Mouse (Mus musculus) neural tube, embryonic 13.5 days (tissue): Measurements from ENCODE around the gene Kcnt1. TPM values are rescaled to one million over a fixed set of nuclear protein-coding genes. Genes with fewer than 3 reads are reported as not detected.
"Not testable (repeated sequence)": the region's sequence is repeated elsewhere in the genome, so short reads cannot be mapped to it uniquely, and the experiment has no call there.

Experiments
- ATAC-seq: fragments of 200-750 bp; cut with Nextera tagmentation; 2 replicates; pipeline ENCODE4 v1.8.0; 2017; ENCODE audit warnings: low read depth, mild to moderate bottlenecking, moderate TSS enrichment, moderate library complexity
- H3K27ac ChIP-seq: fragments of 300-500 bp; sonication (generic); replicated peaks from 2 replicates; pipeline ENCODE4 v1.5.1; 2015; ENCODE audit warnings: moderate library complexity, mild to moderate bottlenecking, inconsistent platforms
- H3K27me3 ChIP-seq: fragments of 300-500 bp; sonication (generic); 2 replicates; pipeline ENCODE4 v1.6.1; 2015; ENCODE audit warnings: mild to moderate bottlenecking, inconsistent platforms
- H3K36me3 ChIP-seq: fragments of 300-500 bp; sonication (generic); 2 replicates; pipeline ENCODE4 v1.6.1; 2015; ENCODE audit warnings: mild to moderate bottlenecking, inconsistent platforms
- H3K4me1 ChIP-seq: fragments of 300-500 bp; sonication (generic); replicated peaks from 2 replicates; pipeline ENCODE4 v1.6.1; 2015; ENCODE audit warnings: inconsistent platforms
- H3K4me2 ChIP-seq: fragments of 300-500 bp; sonication (generic); 2 replicates; pipeline ENCODE4 v1.6.1; 2015; ENCODE audit warnings: inconsistent platforms, mild to moderate bottlenecking, moderate library complexity
- H3K4me3 ChIP-seq: fragments of 300-500 bp; sonication (generic); 2 replicates; pipeline ENCODE4 v1.5.1; 2015; ENCODE audit warnings: mild to moderate bottlenecking, inconsistent platforms
- H3K9ac ChIP-seq: fragments of 300-500 bp; sonication (generic); 2 replicates; pipeline ENCODE4 v1.6.1; 2015; ENCODE audit warnings: moderate library complexity, mild to moderate bottlenecking, inconsistent platforms
- H3K9me3 ChIP-seq: fragments of 300-500 bp; sonication (generic); 2 replicates; pipeline ENCODE4 v1.6.1; 2016; ENCODE audit warnings: inconsistent platforms
- WGBS: fragments of 180-500 bp; shearing (Covaris S2); methylation state at CpG from one replicate; pipeline ENCODE4 v1.1.7; 2015; 5-methylcytosine and 5-hydroxymethylcytosine counted together
- polyA plus RNA-seq: library from polyadenylated mRNA; unstranded; fragments of >200 nt; fragmentation: Nextera tagmentation; extraction: Ambion mirVana; gene quantifications from 2 replicates; pipeline ENCODE4 v1.2.1, GENCODE M21; 2015

The Kcnt1 gene
- polyA plus RNA-seq = 10.7 and 11.3 TPM in 2 replicates

- WGBS = under 1% methylated on average over 51 of the region's 53 CpGs
- Histone ChIP-seq H3K4me3 (peak within 1 kb of the TSS; percentile 57), H3K4me2 (peak within 1 kb of the TSS; percentile 98), H3K27me3 (peaks cover 37% of the 10 kb centered on the region), H3K36me3 (no peaks in the 10 kb centered on the region), H3K9me3 (no peaks in the 10 kb centered on the region), H3K9ac (peak within 1 kb of the TSS; percentile 68), H3K4me1 (peaks cover 45% of the 10 kb centered on the region), H3K27ac (no peak within 1 kb of the TSS)
- ATAC-seq = 0 out of 2 replicates have a peak, but pooled peaks have one; percentile 32
Measured at GRCm38 (mm10) chr2:25863337-25864131, at the start of gene Kcnt1. Gene Kcnt1 (plus strand): TSS chr2:25863734.

GRCm38 (mm10) chr2:25815748-25816147 lies 47.8 kb upstream of the Kcnt1 start, which contains the start of gene Glt6d1:
Gene Glt6d1 (minus strand): TSS chr2:25815848.
- H3K36me3 ChIP-seq, H3K4me3 ChIP-seq, H3K27me3 ChIP-seq, H3K27ac ChIP-seq, ATAC-seq, H3K4me1 ChIP-seq, H3K9me3 ChIP-seq, H3K4me2 ChIP-seq, H3K9ac ChIP-seq: not testable (repeated sequence)
- 81% methylated on average over 1 of the region's 1 CpGs for WGBS

GRCm38 (mm10) chr2:25822806-25823205 lies 40.7 kb upstream of the Kcnt1 start, which contains the start of gene Lcn9:
Gene Lcn9 (plus strand): TSS chr2:25823153.
- no peak within 1 kb of the TSS for H3K4me2 ChIP-seq
- H3K36me3 ChIP-seq = no peaks in the 10 kb centered on the region
- H3K9me3 ChIP-seq = no peaks in the 10 kb centered on the region
- no peaks in the 10 kb centered on the region for H3K4me1 ChIP-seq
- no peak within 1 kb of the TSS for H3K27ac ChIP-seq
- no peak for ATAC-seq
- WGBS = 92% methylated on average over 1 of the region's 1 CpGs
- no peak within 1 kb of the TSS for H3K4me3 ChIP-seq
- H3K9ac ChIP-seq = no peak within 1 kb of the TSS
- H3K27me3 ChIP-seq = no peaks in the 10 kb centered on the region

- no peak for ATAC-seq
- Histone ChIP-seq H3K36me3 (no peaks in the 10 kb centered on the region), H3K27ac (no peak overlapping the region), H3K4me1 (no peaks in the 10 kb centered on the region), H3K9me3 (no peaks in the 10 kb centered on the region), H3K4me3 (no peak overlapping the region), H3K4me2 (no peak overlapping the region), H3K27me3 (no peaks in the 10 kb centered on the region), H3K9ac (no peak overlapping the region)
- 86% methylated on average over 3 of the region's 3 CpGs for WGBS
Measured at GRCm38 (mm10) chr2:25824751-25825150, 38.8 kb upstream of the Kcnt1 start.

- Histone ChIP-seq H3K27me3 (no peaks in the 10 kb centered on the region), H3K9me3 (no peaks in the 10 kb centered on the region), H3K4me2 (no peak overlapping the region), H3K4me1 (no peaks in the 10 kb centered on the region), H3K9ac (no peak overlapping the region), H3K4me3 (no peak overlapping the region), H3K27ac (no peak overlapping the region), H3K36me3 (no peaks in the 10 kb centered on the region)
- no peak for ATAC-seq
- WGBS = 84% methylated on average over 8 of the region's 8 CpGs
Measured at GRCm38 (mm10) chr2:25828344-25828947, 35.1 kb upstream of the Kcnt1 start.

DNA sequence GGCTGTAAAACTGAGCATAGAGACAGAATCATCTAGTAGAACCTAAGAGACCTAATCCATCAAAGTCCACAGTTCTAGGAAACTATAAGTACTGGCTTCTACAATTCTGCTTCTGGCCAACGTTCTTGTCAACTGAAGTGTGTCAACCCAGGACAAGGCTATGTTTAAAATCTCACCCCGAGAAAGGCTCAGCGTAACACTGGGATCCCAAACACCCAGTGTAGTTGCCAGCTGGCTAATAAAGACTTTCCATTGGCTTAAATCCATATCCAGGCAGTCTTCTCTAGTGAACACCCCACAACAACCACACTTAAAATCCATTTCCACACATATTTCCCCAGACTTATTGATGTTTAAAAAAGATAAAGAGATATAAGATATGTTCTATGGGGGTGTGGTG lies 32.7 kb upstream of the Kcnt1 start:
- Histone ChIP-seq H3K4me1 (no peaks in the 10 kb centered on the region), H3K36me3 (no peaks in the 10 kb centered on the region), H3K4me2 (no peak overlapping the region), H3K9ac (no peak overlapping the region), H3K27ac (no peak overlapping the region), H3K27me3 (no peaks in the 10 kb centered on the region), H3K4me3 (no peak overlapping the region), H3K9me3 (no peaks in the 10 kb centered on the region)
- WGBS = 86% methylated on average over 3 of the region's 3 CpGs
- ATAC-seq = no peak

- H3K4me3 ChIP-seq = no peak overlapping the region
- no peaks in the 10 kb centered on the region for H3K27me3 ChIP-seq
- peak; percentile 77 for ATAC-seq
- H3K4me1 ChIP-seq = no peaks in the 10 kb centered on the region
- no peak overlapping the region for H3K27ac ChIP-seq
- no peaks in the 10 kb centered on the region for H3K36me3 ChIP-seq
- no peak overlapping the region for H3K9ac ChIP-seq
- no peaks in the 10 kb centered on the region for H3K9me3 ChIP-seq
- H3K4me2 ChIP-seq = no peak overlapping the region
- 50% methylated on average over 5 of the region's 5 CpGs for WGBS
Measured at GRCm38 (mm10) chr2:25836291-25836690, 27.2 kb upstream of the Kcnt1 start.

GRCm38 (mm10) chr2:25842161-25842560 lies 21.4 kb upstream of the Kcnt1 start:
- no peak for ATAC-seq
- Histone ChIP-seq H3K9me3 (no peaks in the 10 kb centered on the region), H3K36me3 (no peaks in the 10 kb centered on the region), H3K4me1 (no peaks in the 10 kb centered on the region), H3K9ac (no peak overlapping the region), H3K27me3 (no peaks in the 10 kb centered on the region), H3K27ac (no peak overlapping the region), H3K4me3 (no peak overlapping the region), H3K4me2 (no peak overlapping the region)
- WGBS = 79% methylated on average over 4 of the region's 4 CpGs

DNA sequence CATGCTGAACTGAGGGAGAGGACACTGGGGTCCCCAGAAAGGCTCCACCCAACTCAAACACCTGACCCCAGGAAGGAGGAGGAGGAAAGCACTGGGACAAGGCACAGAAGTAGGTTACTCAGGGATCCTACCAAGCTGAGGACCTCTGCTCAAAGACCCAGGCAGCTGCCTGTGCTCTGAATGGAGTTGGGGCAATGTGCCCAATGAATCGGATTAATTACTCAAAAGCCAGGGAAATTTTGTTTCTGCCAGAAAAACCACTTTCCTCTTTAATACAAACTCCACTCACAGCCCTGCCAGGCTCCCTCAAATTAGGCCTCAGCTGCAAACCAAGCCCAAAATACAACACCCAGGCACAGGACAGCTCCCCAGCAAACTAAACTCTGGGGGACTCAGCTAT lies 20.8 kb upstream of the Kcnt1 start:
- H3K9ac ChIP-seq = no peak overlapping the region
- no peak for ATAC-seq
- no peak overlapping the region for H3K4me2 ChIP-seq
- H3K27ac ChIP-seq = no peak overlapping the region
- no peaks in the 10 kb centered on the region for H3K27me3 ChIP-seq
- H3K9me3 ChIP-seq = no peaks in the 10 kb centered on the region
- H3K4me1 ChIP-seq = no peaks in the 10 kb centered on the region
- H3K4me3 ChIP-seq = no peak overlapping the region
- H3K36me3 ChIP-seq = no peaks in the 10 kb centered on the region
- 70% methylated on average over 1 of the region's 1 CpGs for WGBS

GRCm38 (mm10) chr2:25844097-25844496 lies 19.4 kb upstream of the Kcnt1 start:
- no peak overlapping the region for H3K4me3 ChIP-seq
- H3K27me3 ChIP-seq = no peaks in the 10 kb centered on the region
- H3K4me1 ChIP-seq = no peaks in the 10 kb centered on the region
- no peak overlapping the region for H3K4me2 ChIP-seq
- ATAC-seq = no peak
- no peaks in the 10 kb centered on the region for H3K9me3 ChIP-seq
- 84% methylated on average over 3 of the region's 3 CpGs for WGBS
- H3K36me3 ChIP-seq = no peaks in the 10 kb centered on the region
- no peak overlapping the region for H3K9ac ChIP-seq
- H3K27ac ChIP-seq = no peak overlapping the region

GRCm38 (mm10) chr2:25846516-25846915 lies 17.0 kb upstream of the Kcnt1 start:
- Histone ChIP-seq H3K9ac (no peak overlapping the region), H3K36me3 (no peaks in the 10 kb centered on the region), H3K27me3 (no peaks in the 10 kb centered on the region), H3K4me3 (no peak overlapping the region), H3K4me2 (no peak overlapping the region), H3K9me3 (no peaks in the 10 kb centered on the region), H3K27ac (no peak overlapping the region), H3K4me1 (no peaks in the 10 kb centered on the region)
- ATAC-seq = no peak
- 82% methylated on average over 8 of the region's 8 CpGs for WGBS

DNA sequence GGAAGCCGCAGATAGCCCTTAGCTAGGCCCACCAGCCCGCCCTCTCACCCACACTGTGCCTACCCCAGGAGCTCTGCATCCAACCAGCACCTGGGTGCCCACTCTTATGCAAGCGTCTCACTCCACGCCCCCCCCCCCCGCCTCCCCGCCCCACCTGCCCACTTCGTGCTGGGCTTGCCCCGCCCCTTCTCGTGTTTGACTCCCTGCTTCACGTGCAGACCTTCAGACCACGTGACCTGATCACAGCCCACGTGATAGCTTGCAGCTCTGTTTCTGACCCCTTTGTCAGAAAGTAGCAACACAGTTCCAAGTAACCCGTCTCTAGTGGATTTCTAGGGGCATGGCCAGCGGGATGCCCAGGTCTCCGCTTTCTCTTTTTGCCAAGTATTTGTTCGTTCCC lies 16.3 kb upstream of the Kcnt1 start, which contains the start of gene Sohlh1:
Gene Sohlh1, minus strand, starts transcription at position 23 of the 400 bp plus-strand sequence.
- Histone ChIP-seq H3K9me3 (no peaks in the 10 kb centered on the region), H3K27ac (no peak within 1 kb of the TSS), H3K4me2 (no peak within 1 kb of the TSS), H3K4me1 (no peaks in the 10 kb centered on the region), H3K27me3 (no peaks in the 10 kb centered on the region), H3K9ac (no peak within 1 kb of the TSS), H3K4me3 (no peak within 1 kb of the TSS), H3K36me3 (no peaks in the 10 kb centered on the region)
- 79% methylated on average over 16 of the region's 16 CpGs for WGBS
- no peak for ATAC-seq
